Mouse (Mus musculus): ENCODE results near the gene Rccd1.

GRCm38 (mm10) chr7:80285725-80286124 lies 38.5 kb downstream of the Rccd1 start:
- TF ChIP-seq EP300 (IDR thresholded peaks at IDR 0.05) (no peak), CTCF (IDR thresholded peaks at IDR 0.05) (no peak)

Measured in lung, postnatal 0 days (tissue).